Mouse (Mus musculus) adrenal gland, adult 2 months (tissue): Measurements from ENCODE around the gene Pold4. TPM values are rescaled to one million over a fixed set of nuclear protein-coding genes. Genes with fewer than 3 reads are reported as not detected.

Experiments used
- DNase-seq: peaks from one replicate; pipeline ENCODE4 v3.0.0; 2021
- long read RNA-seq: library from polyadenylated mRNA; stranded (forward); transcript quantifications from one replicate; pipeline ENCODE4 v2.0.0, GENCODE M21; 2021
- polyA plus RNA-seq: library from polyadenylated mRNA; depleted of rRNA; stranded (reverse); fragments of >200 nt; gene quantifications from 2 replicates; pipeline ENCODE4 v1.2.3, GENCODE M21; 2012; rRNA removed
- total RNA-seq, 2 experiments: library from RNA; stranded (reverse); gene quantifications; 2 replicates each; pipeline ENCODE4 v1.2.3; 2021

Gene Pold4
- 10 to 100 TPM; 41.9 to 52.3 TPM for total RNA-seq
- polyA plus RNA-seq, result 112 and 146 TPM in 2 replicates
- long read RNA-seq, transcript Pold4-201 (4 exons, 913 nt), result major isoform, 31 of 34 reads
- long read RNA-seq, partial matches to known transcripts, result 0 of 34 reads
- long read RNA-seq, other reads (novel, unspliced or antisense), result 2 of 34 reads

DNA sequence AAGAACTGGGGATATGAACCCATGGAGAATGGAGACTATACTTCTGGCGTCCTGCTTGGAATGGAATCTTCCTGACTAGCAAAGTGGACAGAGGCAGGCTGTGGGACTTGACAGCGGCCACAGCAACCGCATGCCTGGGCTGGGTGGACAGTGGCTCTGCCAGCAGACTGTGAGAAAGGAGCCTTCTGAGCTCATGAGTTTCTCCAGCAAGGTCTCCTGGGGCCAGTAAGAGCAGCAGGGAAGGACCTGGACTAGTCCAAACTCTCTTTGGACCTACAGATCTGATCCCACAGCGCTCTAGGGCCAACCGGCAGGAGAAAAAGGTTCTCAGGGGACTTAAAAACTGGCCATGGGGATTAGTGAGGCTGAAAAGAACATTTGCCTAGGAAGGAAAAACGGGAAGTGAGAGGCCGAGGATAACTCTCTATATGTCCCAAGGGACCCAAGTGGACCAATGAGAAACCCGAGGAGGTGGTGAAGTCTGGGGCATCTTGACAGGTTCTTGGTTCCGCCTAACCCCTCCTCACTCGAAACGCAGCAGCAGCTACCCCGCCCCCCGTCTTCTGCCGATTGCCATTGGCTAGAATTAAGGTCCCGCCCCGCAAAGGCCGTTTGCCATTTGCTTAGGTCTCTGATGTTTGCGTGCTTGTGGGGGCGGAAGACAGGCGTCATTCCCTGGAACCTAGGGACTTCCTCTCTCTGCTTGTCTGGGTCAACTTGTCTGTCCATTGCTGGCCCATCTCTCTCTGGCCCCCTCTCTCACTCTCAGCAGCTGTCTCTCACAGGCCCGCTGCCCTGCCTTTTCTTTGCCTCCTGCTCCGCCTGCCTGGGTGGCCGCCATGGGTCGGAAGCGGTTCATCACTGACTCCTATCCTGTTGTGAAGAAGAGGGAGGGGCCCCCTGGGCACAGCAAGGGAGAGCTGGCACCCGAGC lies at the start of gene Pold4:
TSS of gene Pold4 (plus strand) at position 647 of the 933 bp plus-strand sequence.
- peak; percentile 99 for DNase-seq

DNA sequence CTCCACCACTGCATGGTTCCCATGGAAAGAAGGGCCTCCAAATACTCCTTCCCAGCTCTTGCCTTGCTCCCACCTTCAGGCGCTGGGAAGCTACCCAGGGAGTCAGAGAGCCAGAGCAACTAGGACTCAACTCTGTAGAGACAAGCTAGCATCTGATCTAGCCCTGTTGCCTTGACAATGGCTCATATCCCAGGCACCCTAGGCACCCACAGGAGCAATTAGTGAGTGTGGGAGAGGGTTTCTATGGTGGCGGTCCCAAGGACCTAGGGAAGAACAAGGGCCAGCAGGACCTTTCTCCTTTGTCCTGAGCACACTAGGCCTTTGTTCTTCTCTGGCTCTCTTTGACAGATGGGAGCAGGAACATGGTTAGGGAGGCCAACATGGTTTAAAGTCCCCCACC lies 48.0 kb upstream of the Pold4 start:
- DNase-seq, result no peak

DNA sequence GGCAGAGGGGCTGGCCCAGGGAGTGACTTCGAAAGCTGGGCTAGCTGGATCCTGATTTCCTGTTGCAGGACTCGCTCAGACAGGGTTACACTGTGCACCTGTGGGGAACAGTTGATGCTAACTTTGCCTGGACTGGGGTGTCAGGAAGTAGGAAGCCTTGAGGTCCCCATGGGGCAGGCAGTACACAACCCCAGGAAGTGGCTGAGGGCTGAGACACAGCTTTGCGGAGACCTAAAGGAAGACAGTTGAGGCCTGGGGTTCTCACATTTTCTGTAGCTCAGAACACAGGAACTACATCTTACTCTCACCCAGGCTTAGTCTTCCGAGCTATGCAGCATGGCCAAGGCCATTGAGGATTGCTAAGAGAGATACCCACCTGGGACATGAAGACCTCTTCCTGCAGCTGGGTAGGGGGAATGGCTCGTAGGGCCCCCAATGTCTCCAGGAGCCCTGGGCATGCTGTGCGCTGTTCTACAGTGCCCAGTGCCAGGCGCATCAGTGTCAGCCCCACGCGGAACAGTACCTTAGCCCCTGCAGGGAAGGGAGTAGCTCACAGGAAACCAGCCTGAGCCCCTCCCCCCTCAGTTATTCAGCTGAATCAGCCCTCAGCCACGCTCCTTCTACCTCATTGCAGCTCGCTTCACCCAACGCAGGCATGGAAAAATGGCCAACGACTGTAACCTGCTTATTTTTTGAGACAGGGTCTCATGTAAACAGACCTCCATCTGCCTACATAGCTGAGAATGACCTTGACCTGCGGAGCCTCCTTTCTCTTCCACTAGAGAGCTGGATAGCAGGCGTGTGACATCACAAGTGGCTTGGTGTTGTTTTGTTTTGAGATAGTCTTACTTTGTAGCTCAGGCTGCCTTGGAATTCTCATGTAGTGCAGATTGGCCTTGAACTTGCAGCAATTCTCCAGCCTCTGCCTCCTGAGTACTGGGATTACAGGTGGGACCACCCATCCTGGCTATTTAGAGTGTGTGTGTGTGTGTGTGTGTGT lies 46.4 kb upstream of the Pold4 start:
- DNase-seq, result no peak

DNA sequence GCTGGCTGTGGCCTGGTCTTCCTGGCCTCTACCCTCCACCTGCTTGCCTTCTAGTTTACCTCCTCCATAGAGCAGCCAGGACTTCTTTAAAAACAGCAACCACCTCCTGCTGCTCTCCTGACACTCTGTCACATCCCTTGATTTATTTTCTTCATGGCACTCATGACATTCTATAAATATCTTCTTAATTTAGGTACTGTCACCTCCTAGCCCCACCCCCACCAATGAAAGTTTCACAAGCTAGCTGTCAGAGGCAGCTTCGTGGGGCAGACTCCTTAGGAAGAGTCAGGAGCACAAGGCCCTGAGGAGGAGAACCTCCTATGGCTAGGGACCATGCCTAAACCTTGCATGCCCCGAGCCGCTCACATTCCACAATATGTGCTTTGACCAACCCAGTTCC lies 44.4 kb upstream of the Pold4 start:
- no peak for DNase-seq

DNA sequence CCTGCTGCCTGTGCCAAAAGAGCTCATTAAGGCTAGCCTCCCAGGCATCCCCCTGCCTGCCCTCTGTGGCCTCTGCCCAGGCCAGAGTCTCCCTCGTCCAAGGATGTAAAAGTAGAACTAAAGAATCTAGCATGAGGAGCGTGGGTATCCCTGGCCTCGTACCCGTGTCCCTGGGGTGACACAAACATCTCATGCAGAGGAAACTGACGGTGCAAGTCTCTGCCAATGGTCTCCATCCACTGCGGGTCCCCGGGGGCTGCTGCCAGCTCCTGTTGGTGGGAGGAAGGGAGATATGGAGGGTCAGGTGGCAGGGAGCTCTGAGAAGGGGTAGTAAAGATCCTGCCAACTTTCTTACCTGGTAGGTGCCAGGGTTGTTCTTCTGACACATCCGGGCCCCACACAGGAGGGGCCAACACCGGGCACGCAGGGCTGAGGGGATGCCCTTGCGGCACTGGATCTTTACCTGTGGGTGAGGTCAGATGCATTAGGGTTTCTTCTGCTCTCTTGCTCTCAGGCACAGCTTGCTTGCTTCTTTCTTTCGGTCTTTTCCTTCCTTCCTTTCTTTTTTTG lies 42.6 kb upstream of the Pold4 start:
- no peak for DNase-seq

DNA sequence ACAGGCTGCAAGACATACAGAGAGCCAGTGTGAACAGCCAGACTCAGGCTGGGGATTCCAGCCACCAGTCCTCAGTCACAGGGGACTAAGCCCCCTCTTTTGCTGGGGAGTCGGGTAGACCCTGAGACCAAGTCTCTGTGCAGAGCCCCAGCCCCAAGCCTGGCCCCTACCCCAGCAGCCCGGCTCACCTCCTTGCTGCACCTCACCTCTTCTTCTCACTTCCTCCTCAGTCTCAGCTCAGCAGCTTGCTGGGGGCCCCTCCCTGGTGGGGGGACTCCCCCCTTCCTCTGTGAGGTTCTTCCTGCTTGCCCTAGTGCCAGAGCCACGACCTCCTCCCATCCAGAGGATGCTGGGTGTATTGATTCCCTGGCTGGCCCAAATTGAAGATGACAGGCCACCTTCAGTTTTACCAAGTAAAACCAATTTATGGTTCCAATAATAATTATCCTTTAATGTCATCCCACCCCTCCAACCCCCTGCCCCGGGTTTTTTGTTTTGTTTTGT lies 40.8 kb upstream of the Pold4 start, which contains the start of gene Tbc1d10c:
TSS of gene Tbc1d10c (minus strand) at position 454 of the 504 bp plus-strand sequence.
- peak; percentile 33 for DNase-seq

DNA sequence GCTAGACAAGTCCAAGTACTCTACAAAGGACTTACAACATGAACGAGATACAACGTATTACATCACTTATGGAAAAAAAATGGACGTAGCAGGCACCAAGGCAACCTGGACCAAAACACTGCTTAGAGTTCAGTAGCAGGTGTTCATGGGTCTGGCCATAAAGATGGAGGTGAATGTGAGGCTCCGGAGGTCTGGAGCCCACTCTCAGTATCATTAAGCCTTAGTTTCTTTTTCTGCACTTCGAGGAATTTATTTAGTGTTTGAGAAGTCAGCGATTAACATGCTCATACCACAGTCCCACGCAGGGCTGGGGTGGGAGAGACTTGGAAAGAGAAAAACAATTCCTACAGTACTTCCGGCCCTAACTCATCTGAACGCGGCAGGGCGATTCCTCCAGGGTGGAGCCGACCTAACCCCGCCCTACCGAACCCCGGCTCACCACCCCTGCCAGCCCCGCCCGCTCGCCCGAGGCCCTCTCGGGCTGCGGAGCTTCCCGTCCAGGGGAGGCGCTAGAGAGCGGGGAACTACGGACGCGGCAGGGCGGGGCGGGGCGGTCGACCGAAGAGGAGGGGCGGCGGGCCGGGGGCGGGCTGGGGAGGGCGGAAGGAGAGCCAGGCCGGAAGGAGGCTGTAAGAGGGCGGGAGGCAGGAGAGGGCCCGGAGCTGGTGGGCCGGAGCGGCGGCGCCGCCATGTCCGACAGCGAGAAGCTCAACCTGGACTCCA lies 40.0 kb upstream of the Pold4 start, which contains the start of gene Ppp1ca:
TSS of gene Ppp1ca (plus strand) at position 538 of the 723 bp plus-strand sequence.
- DNase-seq, result peak; percentile 97

DNA sequence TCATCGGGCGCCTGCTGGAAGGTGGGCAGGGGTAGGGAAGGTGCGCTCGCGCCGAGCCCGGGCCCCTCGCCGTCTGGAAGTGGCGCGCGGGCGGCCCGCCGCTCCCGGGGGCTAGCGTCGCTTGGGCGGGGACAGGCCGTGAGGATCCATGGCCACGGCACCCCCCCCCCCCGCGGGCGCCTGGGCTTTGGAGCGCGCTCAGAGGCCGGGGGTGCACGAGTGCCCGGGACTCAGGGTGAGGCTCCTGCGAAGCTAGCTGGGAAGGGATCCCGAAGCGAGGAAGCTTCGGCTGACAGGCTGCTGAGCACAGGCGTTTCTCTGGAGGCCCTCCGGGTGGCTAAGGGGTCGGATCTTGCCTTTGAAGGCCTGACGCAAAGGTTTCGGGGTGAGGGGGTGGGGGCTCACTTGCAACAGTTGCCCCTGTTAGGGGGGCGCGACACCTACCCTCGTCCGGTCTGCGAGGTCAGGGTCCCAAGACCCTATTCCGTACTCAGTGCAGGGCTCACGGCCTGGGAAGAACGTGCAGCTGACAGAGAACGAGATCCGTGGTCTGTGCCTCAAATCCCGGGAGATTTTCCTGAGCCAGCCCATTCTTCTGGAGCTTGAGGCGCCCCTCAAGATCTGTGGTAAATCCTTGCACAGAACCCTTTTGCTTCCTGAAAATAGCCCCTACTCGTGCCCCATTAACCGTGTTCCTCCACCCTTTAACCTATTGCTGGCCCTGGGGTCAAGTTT lies 39.3 kb upstream of the Pold4 start:
- DNase-seq, result no peak

DNA sequence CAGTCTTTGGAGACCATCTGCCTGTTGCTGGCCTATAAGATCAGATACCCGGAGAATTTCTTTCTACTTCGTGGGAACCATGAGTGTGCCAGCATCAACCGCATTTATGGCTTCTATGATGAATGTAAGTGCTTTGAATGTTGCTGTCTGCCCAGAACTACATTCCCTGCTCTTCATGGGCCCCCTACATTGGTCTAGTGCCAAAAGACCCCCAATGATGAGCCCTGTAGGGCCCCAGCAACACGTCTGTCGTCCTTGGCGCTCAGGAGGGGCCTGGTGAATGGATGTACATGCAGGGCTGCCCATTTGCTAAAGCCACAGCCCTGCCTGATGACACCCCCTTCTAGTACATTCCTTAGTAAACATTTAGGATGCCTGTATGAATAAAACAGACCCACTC lies 38.6 kb upstream of the Pold4 start:
- no peak for DNase-seq

DNA sequence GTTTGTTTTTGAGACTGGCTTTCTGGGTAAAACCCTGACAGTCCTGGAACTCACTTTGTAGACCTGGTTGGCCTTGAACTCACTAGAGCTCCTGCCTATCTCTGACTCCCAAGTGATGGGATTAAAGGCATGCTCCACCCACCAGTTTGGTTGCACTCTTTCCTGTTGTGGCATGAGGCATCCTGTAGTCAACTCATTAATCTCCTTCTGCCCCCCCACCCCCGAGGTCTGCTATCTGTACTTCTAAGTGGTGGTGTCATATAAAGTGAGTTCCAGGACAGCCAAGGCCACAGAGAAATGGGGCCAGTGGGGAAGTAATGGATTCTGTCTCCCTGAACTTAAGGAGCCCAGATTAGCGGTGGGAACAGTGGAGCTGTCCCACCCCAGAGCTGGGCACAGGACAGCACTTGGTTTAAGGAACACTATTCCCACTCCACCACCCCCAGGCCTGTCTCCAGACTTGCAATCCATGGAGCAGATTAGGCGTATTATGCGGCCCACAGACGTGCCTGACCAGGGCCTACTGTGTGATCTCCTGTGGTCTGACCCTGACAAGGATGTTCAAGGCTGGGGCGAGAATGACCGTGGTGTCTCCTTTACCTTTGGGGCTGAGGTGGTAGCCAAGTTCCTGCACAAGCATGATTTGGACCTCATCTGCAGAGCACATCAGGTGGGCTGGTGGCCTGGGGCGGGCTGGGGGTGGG lies 37.5 kb upstream of the Pold4 start:
- DNase-seq, result peak; percentile 59

DNA sequence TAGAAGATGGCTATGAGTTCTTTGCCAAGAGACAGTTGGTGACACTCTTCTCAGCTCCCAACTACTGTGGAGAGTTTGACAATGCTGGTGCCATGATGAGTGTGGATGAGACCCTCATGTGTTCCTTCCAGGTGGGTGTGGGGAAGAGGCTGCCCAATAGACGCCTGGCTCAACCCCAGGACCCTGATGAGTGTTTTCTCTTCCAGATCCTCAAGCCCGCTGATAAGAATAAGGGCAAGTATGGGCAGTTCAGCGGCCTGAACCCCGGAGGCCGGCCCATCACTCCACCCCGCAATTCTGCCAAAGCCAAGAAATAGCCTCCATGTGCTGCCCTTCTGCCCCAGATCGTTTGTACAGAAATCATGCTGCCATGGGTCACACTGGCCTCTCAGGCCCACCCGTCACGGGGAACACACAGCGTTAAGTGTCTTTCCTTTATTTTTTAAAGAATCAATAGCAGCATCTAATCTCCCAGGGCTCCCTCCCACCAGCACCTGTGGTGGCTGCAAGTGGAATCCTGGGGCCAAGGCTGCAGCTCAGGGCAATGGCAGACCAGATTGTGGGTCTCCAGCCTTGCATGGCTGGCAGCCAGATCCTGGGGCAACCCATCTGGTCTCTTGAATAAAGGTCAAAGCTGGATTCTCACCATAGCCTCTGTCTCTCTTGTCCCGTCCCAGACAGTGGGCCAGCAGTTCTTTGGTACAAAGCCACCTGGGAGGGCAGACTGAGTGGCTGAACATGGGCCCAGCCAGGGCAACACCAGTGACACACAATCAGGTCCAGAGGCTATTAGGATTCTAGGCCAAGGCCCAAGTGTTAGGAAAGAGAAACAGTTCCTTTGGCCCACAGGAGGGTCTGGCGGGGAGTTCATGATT lies 36.7 kb upstream of the Pold4 start:
- DNase-seq, result peak; percentile 64

DNA sequence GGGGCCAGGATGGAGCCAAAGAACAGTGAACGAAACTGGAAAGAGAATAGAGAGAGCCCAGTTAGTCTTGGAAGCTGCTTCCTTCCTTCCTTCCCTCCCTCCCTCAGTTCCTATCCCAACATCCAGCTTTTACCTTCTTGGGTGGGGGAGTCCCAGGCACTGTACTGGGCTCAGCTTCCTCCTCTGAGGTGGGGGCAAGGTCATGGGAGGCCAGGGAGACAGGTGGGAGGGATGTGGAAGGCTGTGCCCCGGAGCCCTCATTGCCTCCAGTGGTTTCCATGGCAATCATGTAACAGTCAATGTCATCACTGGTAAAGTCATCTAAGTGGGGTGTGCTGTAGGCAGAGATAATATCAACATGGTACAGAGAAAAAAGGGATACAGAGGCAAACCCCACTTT lies 35.7 kb upstream of the Pold4 start:
- no peak for DNase-seq

DNA sequence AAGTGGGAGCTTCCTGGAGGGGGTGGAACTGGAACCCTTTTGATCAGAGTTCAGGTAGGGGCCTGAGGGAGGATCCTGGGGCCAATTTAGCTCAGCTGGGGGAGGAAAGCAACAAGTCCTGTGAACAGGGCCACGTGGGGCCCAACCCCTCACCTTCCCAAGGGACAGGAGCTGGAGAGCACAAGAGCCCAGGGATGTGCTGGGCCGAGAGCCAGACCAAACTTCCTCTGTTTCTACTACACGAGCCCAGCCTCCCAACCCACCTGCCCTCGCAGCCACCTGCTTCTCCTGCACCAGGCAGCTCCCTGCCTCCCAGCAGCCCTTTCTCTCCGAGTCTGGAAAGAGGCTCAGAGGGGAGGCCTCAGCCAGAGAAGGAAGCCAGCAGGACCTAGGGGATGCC lies 35.2 kb upstream of the Pold4 start:
- peak; percentile 43 for DNase-seq

DNA sequence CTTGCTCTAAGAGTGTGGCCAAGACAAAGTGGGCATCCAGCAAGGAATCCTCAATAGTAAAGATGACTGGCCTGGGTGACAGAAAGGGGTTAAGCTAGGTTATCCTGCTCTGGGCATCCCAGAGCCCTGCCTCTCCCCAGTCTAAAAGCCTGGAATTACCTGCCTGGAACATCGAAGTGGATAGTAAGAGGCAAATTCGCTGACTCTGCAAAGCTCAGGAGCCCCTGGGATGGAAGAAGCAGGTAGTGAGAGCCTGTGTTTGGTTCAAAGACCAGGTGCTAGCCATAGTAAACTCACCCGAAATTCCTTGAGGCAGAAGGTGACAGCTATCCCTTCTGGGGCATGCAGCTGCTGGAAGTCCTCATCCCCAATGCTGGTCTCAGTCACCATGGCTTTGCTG lies 34.5 kb upstream of the Pold4 start:
- DNase-seq, result no peak

DNA sequence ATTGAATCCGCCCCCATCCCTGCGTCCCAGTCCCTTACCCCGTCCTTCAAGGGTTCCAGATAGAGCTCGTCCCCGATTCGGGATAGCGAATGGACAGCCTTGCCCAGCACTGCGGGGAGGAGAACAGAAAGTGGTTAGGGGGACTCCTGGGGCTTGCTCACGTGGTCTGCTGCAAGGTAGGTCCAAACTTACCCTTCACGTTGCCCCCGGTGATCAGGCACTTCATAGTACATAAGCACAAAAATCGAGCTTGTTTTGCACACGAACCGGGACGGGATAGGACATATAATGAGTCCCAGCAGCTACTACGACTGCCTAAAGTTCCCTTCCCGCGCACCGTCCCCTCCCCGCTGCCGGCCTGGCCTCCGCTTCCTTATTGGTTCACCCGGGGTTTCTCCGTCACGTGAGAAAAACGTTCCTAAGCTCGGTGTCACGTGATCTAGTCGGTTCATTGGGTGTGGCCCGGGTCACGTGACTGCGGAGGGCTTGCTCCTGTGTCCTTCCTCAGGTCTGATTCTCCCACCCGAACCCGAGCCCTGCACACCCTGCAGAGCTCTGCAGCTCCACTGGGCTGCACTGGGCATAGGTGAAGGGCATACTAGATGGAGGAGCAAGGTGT lies 30.3 kb upstream of the Pold4 start, which contains the start of gene Rad9a:
TSS of gene Rad9a (minus strand) at position 372 of the 619 bp plus-strand sequence.
- DNase-seq, result peak; percentile 96

DNA sequence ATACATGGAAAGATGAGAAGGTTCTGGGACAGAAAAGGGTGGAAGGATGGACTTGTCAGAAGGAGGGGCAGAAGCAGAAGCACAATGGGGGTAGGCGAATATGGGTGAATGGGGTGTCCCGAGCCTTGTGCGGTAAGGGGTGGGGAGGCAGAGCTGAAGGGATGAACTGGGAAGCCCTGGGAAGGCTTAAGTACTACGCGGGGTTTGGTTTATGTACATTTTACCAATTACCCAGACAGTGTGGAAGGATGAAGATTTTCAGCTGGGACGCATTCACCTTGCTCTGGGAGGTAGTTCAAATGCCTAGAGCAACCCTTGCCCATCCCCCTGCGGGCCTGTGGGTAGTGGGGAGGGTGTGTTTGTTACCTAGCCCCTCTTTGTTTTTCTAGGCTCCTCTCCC lies 29.6 kb upstream of the Pold4 start:
- DNase-seq, result no peak

DNA sequence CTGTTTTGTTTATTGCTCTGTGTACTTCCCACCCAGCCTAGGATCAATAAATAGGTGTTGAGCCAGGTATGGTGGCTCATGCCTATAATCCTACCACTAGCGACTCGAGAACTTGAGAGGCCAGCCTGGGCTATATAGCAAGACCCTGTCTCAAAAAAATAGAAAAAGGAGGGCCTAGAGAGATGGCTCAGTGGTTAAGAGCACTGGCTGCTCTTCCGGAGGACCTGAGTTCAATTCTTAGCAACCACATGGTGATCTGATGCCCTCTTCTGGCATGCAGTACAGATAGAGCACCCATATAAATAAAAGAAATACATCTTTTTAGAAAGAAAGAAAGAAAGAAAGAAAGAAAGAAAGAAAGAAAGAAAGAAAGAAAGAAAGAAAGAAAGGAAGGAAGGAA lies 28.6 kb upstream of the Pold4 start:
- no peak for DNase-seq
